Mouse (Mus musculus): Measurements from ENCODE around the gene Hnrnph3. TPM values are rescaled to one million over a fixed set of nuclear protein-coding genes. Genes with fewer than 3 reads are reported as not detected.

Gene Hnrnph3
- total and polyA plus RNA-seq, 3 experiments = 7.3 to 28.8 (median 26.2) TPM

DNA sequence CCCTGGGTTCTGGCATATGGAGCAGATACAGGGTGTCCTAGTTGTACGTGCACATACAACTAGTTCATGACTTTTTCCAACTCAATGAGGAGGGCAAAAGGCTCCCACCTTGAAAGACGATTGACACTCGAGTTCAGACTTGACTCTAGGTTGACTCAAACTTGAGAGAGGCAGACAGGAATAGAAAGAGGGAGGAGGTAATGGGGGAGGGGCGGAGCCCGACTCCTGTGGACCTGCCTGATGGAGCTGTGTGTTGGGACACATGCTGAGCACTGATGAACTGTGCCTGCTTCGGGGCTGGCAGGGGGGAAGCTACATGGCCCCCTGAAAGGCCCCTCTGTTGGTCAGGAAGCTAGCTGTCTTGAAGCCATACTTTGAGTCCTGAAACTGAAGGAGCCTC, 29.0 kb upstream of the Hnrnph3 start:
- TF ChIP-seq POLR2AphosphoS5 (IDR thresholded peaks at IDR 0.05; ENCODE audit: insufficient replicate concordance, low read depth, low read length) (no peak), GATA1 (IDR thresholded peaks at IDR 0.05; ENCODE audit: borderline replicate concordance, low read length) (no peak), CTCF (IDR thresholded peaks at IDR 0.05; ENCODE audit: low read depth, low read length) (no peak), TAL1 (conservative IDR thresholded peaks at IDR 0.05; ENCODE audit: low read depth, low read length) (no peak), GATA2 (IDR thresholded peaks at IDR 0.05; ENCODE audit: borderline replicate concordance, low read depth, low read length) (no peak)
- Histone ChIP-seq H3K27me3 (ENCODE audit: insufficient read depth, low read length) (no peaks in the 10 kb centered on the region), H3K4me1 (ENCODE audit: insufficient read depth, low read depth, low read length) (no peaks in the 10 kb centered on the region), H3K36me3 (replicated peaks) (no peaks in the 10 kb centered on the region), H3K4me3 (ENCODE audit: low read depth, low read length) (no peak overlapping the region), H3K9me3 (replicated peaks) (no peaks in the 10 kb centered on the region)
- DNase-seq (ENCODE audit: low spot score) = no peak
- ATAC-seq (ENCODE audit: extremely low read depth, insufficient number of reproducible peaks, low FRiP score, poor library complexity, severe bottlenecking) = no peak

DNA sequence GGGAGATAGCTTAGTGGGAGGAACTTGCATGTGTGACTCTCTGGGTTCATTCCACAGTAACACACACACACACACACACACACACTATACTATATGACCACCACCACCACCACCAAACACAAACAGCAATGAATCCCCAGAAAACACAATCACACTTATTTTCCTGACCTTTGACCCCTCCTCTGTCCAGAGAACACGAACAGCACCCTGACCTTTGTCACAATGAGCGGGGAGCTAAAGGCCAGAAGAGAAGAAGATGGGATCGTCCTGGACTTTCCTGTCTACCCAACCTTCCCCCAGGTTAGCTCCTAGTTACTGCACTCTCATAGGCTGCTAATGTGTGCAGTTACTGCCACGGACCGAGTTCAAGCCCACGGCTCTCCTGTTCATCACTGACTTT, 28.0 kb upstream of the Hnrnph3 start:
- TF ChIP-seq POLR2AphosphoS5 (IDR thresholded peaks at IDR 0.05; ENCODE audit: insufficient replicate concordance, low read depth, low read length) (no peak), TAL1 (conservative IDR thresholded peaks at IDR 0.05; ENCODE audit: low read depth, low read length) (no peak), CTCF (IDR thresholded peaks at IDR 0.05; ENCODE audit: low read depth, low read length) (no peak), GATA1 (IDR thresholded peaks at IDR 0.05; ENCODE audit: borderline replicate concordance, low read length) (no peak), GATA2 (IDR thresholded peaks at IDR 0.05; ENCODE audit: borderline replicate concordance, low read depth, low read length) (no peak)
- Histone ChIP-seq H3K27me3 (ENCODE audit: insufficient read depth, low read length) (no peaks in the 10 kb centered on the region), H3K4me3 (ENCODE audit: low read depth, low read length) (no peak overlapping the region), H3K9me3 (replicated peaks) (no peaks in the 10 kb centered on the region), H3K4me1 (ENCODE audit: insufficient read depth, low read depth, low read length) (no peaks in the 10 kb centered on the region), H3K36me3 (replicated peaks) (no peaks in the 10 kb centered on the region)
- no peak for DNase-seq (ENCODE audit: low spot score)
- no peak for ATAC-seq (ENCODE audit: extremely low read depth, insufficient number of reproducible peaks, low FRiP score, poor library complexity, severe bottlenecking)

GRCm38 (mm10) chr10:63051267-63051666, 27.2 kb upstream of the Hnrnph3 start:
- ATAC-seq (ENCODE audit: extremely low read depth, insufficient number of reproducible peaks, low FRiP score, poor library complexity, severe bottlenecking) = no peak

GRCm38 (mm10) chr10:63049106-63049505, 25.1 kb upstream of the Hnrnph3 start:
- no peaks in the 10 kb centered on the region for H3K9me3 ChIP-seq (replicated peaks)

More at GRCm38 (mm10) chr10:63051267-63051666, 27.2 kb upstream of the Hnrnph3 start:
- no peak for DNase-seq (ENCODE audit: low spot score)
- Histone ChIP-seq H3K4me3 (ENCODE audit: low read depth, low read length) (no peak overlapping the region), H3K27me3 (ENCODE audit: insufficient read depth, low read length) (no peaks in the 10 kb centered on the region), H3K4me1 (ENCODE audit: insufficient read depth, low read depth, low read length) (no peaks in the 10 kb centered on the region), H3K36me3 (replicated peaks) (no peaks in the 10 kb centered on the region), H3K9me3 (replicated peaks) (no peaks in the 10 kb centered on the region)
- TF ChIP-seq CTCF (IDR thresholded peaks at IDR 0.05; ENCODE audit: low read depth, low read length) = no peak

GRCm38 (mm10) chr10:63047751-63048150, 23.7 kb upstream of the Hnrnph3 start:
- no peak for TF ChIP-seq GATA1 (IDR thresholded peaks at IDR 0.05; ENCODE audit: borderline replicate concordance, low read length)
- TF ChIP-seq TAL1 (conservative IDR thresholded peaks at IDR 0.05; ENCODE audit: low read depth, low read length) = no peak
- TF ChIP-seq CTCF (IDR thresholded peaks at IDR 0.05; ENCODE audit: low read depth, low read length) = no peak
- TF ChIP-seq GATA2 (IDR thresholded peaks at IDR 0.05; ENCODE audit: borderline replicate concordance, low read depth, low read length) = no peak
- no peak for TF ChIP-seq POLR2AphosphoS5 (IDR thresholded peaks at IDR 0.05; ENCODE audit: insufficient replicate concordance, low read depth, low read length)
- DNase-seq (ENCODE audit: low spot score) (no peak), ATAC-seq (ENCODE audit: extremely low read depth, insufficient number of reproducible peaks, low FRiP score, poor library complexity, severe bottlenecking) (no peak)
- Histone ChIP-seq H3K27me3 (ENCODE audit: insufficient read depth, low read length) (peaks cover 2% of the 10 kb centered on the region; the same call in 1 of the 2 replicates), H3K36me3 (replicated peaks) (no peaks in the 10 kb centered on the region), H3K4me1 (ENCODE audit: insufficient read depth, low read depth, low read length) (no peaks in the 10 kb centered on the region), H3K4me3 (ENCODE audit: low read depth, low read length) (no peak overlapping the region), H3K9me3 (replicated peaks) (no peaks in the 10 kb centered on the region)

More at GRCm38 (mm10) chr10:63049106-63049505, 25.1 kb upstream of the Hnrnph3 start:
- ATAC-seq (ENCODE audit: extremely low read depth, insufficient number of reproducible peaks, low FRiP score, poor library complexity, severe bottlenecking) (no peak), DNase-seq (ENCODE audit: low spot score) (no peak)
- Histone ChIP-seq H3K27me3 (ENCODE audit: insufficient read depth, low read length) (peaks cover 2% of the 10 kb centered on the region; the same call in 1 of the 2 replicates), H3K4me3 (ENCODE audit: low read depth, low read length) (no peak overlapping the region), H3K4me1 (ENCODE audit: insufficient read depth, low read depth, low read length) (no peaks in the 10 kb centered on the region), H3K36me3 (replicated peaks) (no peaks in the 10 kb centered on the region)
- TF ChIP-seq GATA1 (IDR thresholded peaks at IDR 0.05; ENCODE audit: borderline replicate concordance, low read length) (no peak), GATA2 (IDR thresholded peaks at IDR 0.05; ENCODE audit: borderline replicate concordance, low read depth, low read length) (no peak)

GRCm38 (mm10) chr10:63043154-63043553, 19.1 kb upstream of the Hnrnph3 start:
- no peak for DNase-seq (ENCODE audit: low spot score)
- Histone ChIP-seq H3K27me3 (ENCODE audit: insufficient read depth, low read length) (peaks cover 6% of the 10 kb centered on the region), H3K36me3 (replicated peaks) (no peaks in the 10 kb centered on the region), H3K4me1 (ENCODE audit: insufficient read depth, low read depth, low read length) (no peaks in the 10 kb centered on the region), H3K4me3 (ENCODE audit: low read depth, low read length) (no peak overlapping the region), H3K9me3 (replicated peaks) (no peaks in the 10 kb centered on the region)
- TF ChIP-seq TAL1 (conservative IDR thresholded peaks at IDR 0.05; ENCODE audit: low read depth, low read length) (no peak), CTCF (IDR thresholded peaks at IDR 0.05; ENCODE audit: low read depth, low read length) (no peak), GATA2 (IDR thresholded peaks at IDR 0.05; ENCODE audit: borderline replicate concordance, low read depth, low read length) (no peak), POLR2AphosphoS5 (IDR thresholded peaks at IDR 0.05; ENCODE audit: insufficient replicate concordance, low read depth, low read length) (no peak), GATA1 (IDR thresholded peaks at IDR 0.05; ENCODE audit: borderline replicate concordance, low read length) (no peak)
- no peak for ATAC-seq (ENCODE audit: extremely low read depth, insufficient number of reproducible peaks, low FRiP score, poor library complexity, severe bottlenecking)

All from G1E (cell line).